Mouse (Mus musculus) right cerebral cortex, postnatal 4 days (tissue): ENCODE data around the gene D7Ertd443e.
A peak's percentile ranks its signal among the peaks of the same experiment; 100 is the strongest.

Source experiments
- DNase-seq: peaks from one replicate; pipeline ENCODE4 v3.0.0-alpha.2; 2022

The D7Ertd443e gene

GRCm38 (mm10) chr7:134385561-134385960, at the start of gene D7Ertd443e:
TSS of gene D7Ertd443e (minus strand) at chr7:134385661.
- no peak for DNase-seq

- DNase-seq = no peak
Observed at GRCm38 (mm10) chr7:134431681-134432080, 46.2 kb upstream of the D7Ertd443e start.

DNA sequence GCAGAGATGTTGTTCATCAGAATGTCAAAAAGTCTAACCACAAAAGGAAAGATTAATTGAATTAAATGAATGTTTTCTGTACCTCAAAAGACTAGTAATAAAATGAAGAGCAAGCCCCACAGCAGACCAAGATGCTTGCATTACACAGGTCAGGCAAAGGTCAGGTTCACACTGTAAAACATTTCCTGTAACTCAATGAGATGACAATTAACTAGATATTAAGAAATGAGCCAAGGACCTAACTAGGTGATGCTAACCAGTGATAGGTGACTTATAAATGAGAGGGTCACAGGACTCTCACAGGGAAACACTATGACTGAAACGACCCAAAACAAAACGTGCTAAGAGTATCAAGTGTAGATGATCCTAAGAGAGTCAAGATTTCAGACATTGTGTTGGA, 43.2 kb upstream of the D7Ertd443e start:
- no peak for DNase-seq

GRCm38 (mm10) chr7:134415014-134415413, 29.6 kb upstream of the D7Ertd443e start:
- no peak for DNase-seq

GRCm38 (mm10) chr7:134414005-134414690, 28.7 kb upstream of the D7Ertd443e start:
- no peak for DNase-seq

DNA sequence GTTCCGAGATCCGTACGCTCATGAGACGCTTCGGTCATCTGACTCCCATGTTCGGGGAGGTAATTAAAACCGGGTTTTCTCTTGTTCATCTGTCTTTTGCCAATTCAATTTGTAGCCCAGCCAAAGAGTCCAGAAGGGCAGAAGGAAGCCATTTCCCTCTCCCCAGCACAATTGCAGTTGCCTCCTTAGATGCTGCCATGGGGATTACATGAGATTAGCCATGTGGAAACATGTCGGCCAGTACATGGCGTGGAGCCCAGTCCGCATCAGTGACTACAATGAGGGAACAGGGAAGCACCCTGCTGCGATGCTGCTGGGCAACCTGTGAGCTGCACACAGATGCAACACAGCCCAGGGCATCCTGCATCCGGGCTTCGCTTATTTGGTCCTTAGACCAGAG, 23.2 kb upstream of the D7Ertd443e start:
- DNase-seq = peak; percentile 42

GRCm38 (mm10) chr7:134400746-134401145, 15.3 kb upstream of the D7Ertd443e start:
- no peak for DNase-seq

- DNase-seq = no peak
Observed at GRCm38 (mm10) chr7:134396769-134397168, 11.3 kb upstream of the D7Ertd443e start.

DNA sequence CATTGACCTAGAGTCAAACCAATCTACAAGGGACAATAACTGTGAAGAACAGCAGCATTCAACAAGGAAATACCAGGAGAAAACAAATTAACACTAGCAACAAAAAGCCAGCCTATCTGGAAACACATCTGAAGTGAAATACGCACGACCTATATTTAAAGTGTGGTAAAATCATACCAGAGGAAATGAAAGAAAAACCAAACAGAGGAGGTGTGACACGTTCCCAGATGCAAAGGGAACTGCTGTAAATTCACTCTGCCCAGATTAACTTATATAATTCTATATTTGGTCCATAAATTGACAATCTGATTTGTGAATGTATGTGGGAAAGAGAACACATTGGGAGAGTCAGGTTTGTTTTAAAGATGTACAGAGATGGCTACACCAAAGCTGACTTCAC, 2.7 kb downstream of the D7Ertd443e start:
- no peak for DNase-seq

GRCm38 (mm10) chr7:134381407-134381861, 4.0 kb downstream of the D7Ertd443e start:
- peak; percentile 80 for DNase-seq

GRCm38 (mm10) chr7:134378273-134378672, 7.2 kb downstream of the D7Ertd443e start:
- peak; percentile 57 for DNase-seq

GRCm38 (mm10) chr7:134376786-134377185, 8.7 kb downstream of the D7Ertd443e start:
- peak; percentile 14 for DNase-seq

- DNase-seq = no peak
Observed at GRCm38 (mm10) chr7:134372276-134372675, 13.2 kb downstream of the D7Ertd443e start.

GRCm38 (mm10) chr7:134369241-134369640, 16.2 kb downstream of the D7Ertd443e start:
- no peak for DNase-seq

GRCm38 (mm10) chr7:134362257-134362870, 23.1 kb downstream of the D7Ertd443e start:
- DNase-seq = no peak

GRCm38 (mm10) chr7:134348825-134349224, 36.6 kb downstream of the D7Ertd443e start:
- peak; percentile 58 for DNase-seq

- no peak for DNase-seq
Observed at GRCm38 (mm10) chr7:134342202-134342601, 43.3 kb downstream of the D7Ertd443e start.

- DNase-seq = no peak
Observed at GRCm38 (mm10) chr7:134335951-134336350, 49.5 kb downstream of the D7Ertd443e start.

DNA sequence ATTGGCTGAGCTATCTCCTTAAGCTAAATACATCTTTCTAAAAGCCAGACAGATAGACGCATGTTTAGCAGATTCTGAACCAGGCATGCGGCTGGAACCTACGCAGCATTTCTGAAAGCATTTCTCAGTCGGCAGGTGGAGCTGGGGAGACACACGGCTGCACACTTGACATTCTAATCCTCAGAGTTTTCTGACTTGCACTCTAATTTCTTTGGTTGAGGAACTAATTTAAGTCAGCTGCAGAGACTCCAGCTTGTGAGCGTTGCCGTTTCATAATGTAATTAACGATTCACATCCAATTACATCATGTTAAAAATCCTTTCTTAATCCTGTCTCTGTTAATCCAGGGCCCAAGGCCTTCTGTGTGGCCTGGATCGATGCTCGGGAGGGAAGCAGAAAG, 64.5 kb downstream of the D7Ertd443e start:
- peak; percentile 13 for DNase-seq

DNA sequence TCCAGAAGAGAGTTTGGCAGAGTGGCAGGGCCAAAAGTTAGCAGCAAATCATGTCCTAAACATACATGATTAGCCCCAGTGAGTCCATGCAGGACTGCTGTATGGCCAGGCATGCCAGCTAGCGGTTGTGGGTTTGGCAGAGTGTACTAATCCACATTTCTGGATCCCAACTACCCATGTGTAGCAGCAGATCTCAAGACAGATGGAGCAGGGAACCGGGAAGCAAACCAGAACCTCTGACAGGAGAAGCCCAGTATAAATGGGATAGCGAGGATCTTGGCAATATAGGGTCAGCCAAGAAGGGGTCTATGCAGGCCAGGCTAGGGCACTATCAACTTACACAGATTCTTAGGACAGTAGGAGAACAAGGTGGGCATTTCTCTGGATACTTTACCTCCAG, 83.4 kb downstream of the D7Ertd443e start:
- DNase-seq = peak; percentile 8

- peak; percentile 17 for DNase-seq
Observed at GRCm38 (mm10) chr7:134301285-134301684, 84.2 kb downstream of the D7Ertd443e start.

DNA sequence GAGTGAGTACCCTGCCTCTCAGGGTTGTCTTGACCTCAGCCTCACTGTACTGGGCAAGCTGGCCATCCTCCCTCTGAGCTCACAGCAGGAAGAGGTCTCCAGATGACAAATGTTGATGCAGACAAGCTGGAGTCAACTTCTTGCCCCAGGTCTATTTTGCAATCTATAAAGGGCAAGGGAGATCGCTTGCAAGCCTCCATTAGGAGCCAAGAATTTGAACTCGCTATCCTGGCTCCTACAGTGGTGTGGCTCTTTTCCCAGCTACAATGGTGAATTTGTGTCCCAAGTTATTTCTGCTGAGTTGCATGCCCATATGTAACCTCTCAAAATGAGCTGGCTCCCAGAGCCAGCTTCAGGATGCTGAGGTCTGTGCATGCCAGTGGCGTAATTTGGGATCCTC, 92.7 kb downstream of the D7Ertd443e start:
- no peak for DNase-seq

GRCm38 (mm10) chr7:134289611-134290301, 95.7 kb downstream of the D7Ertd443e start:
- no peak for DNase-seq

DNA sequence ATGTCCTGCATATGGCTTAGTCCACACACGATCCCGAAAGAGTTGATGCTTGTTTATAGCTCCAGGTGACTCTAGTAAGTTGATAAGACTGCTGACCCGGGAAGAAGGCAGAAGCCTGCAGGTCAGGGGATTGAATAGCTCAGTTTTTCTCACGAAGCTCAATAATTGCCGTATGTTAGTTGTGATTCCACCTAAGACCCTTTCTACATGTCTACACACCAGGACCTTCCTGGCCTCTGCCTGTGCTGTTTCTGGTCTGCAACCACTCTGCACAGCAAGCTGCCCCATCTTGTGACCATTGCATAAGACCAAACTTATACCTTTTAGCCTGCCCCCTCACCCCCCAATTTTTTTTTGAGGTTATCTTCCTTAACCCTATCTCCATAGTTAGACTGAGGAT, 96.3 kb downstream of the D7Ertd443e start:
- no peak for DNase-seq
